Mouse (Mus musculus) erythroblast, embryonic 14.5 days (primary cell): ENCODE data around the gene Thra.

Experiments used
- GATA1 ChIP-seq: IDR thresholded peaks from 2 replicates; pipeline ENCODE4 v1.6.1; 2012; ENCODE audit warnings: low read length, inconsistent platforms, mixed read lengths
- TAL1 ChIP-seq: IDR thresholded peaks from 3 replicates; pipeline ENCODE4 v1.6.1; 2012; ENCODE audit warnings: low read length, inconsistent platforms, mixed read lengths

DNA sequence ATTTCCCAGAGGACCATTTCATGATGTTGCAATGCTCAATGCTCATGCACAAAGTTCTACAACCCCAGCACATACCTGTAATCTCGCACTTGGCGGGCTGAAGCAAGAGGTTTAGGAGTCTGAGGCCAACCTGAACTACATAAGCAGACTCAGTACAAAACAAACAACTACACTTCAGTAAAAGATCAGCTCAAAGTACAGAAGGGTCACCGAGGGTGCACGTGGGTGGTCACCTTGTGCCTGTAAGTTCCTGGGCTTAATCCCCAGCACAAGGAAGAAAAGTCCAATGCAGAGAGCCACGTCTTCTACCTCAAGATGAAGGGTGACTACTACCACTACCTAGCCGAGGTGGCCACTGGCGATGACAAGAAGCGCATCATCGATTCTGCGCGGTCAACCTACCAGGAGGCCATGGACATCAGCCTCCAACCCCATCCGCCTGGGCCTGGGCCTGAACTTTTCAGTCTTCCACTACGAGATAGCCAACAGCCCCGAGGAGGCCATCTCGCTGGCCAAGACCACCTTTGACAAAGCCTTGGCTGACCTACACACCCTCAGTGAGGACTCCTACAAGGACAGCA lies 14.4 kb upstream of the Thra start:
- TF ChIP-seq GATA1 (no peak), TAL1 (no peak)
